Mouse (Mus musculus) myocyte (in vitro differentiated cells): ENCODE results near the gene 2510039O18Rik. TPM values are rescaled to one million over a fixed set of nuclear protein-coding genes. Genes with fewer than 3 reads are reported as not detected.

Source experiments
- H3K27me3 ChIP-seq: one replicate; pipeline ENCODE4 v1.6.1; 2011; ENCODE audit not compliant: control insufficient read depth, insufficient read depth, insufficient read length
- H3K36me3 ChIP-seq: one replicate; pipeline ENCODE4 v1.6.1; 2011; ENCODE audit not compliant: control insufficient read depth, insufficient read depth
- H3K4me2 ChIP-seq: one replicate; pipeline ENCODE4 v1.6.1; 2011; ENCODE audit warnings: low read depth, control low read depth
- H3K4me3 ChIP-seq: one replicate; pipeline ENCODE4 v1.5.1; 2011; ENCODE audit warnings: mild to moderate bottlenecking, control low read depth, moderate library complexity
- H3K79me2 ChIP-seq: one replicate; pipeline ENCODE4 v1.6.1; 2011; ENCODE audit not compliant: control insufficient read depth, insufficient read depth
- H3ac ChIP-seq: one replicate; pipeline ENCODE4 v1.6.1; 2011; ENCODE audit not compliant: control insufficient read depth, insufficient read length
- CEBPB ChIP-seq: IDR thresholded peaks from 2 replicates; pipeline ENCODE4 v1.6.1; 2011; ENCODE audit warnings: mild to moderate bottlenecking, moderate library complexity; ENCODE audit not compliant: poor library complexity, insufficient read depth, severe bottlenecking
- E2F4 ChIP-seq: IDR thresholded peaks from one replicate; pipeline ENCODE4 v1.6.1; 2011; ENCODE audit warnings: mild to moderate bottlenecking, control low read depth, moderate library complexity; ENCODE audit not compliant: insufficient read depth
- MAX ChIP-seq: IDR thresholded peaks from one replicate; pipeline ENCODE4 v1.6.1; 2011; ENCODE audit warnings: low read depth, mild to moderate bottlenecking, control low read depth
- MYOD1 ChIP-seq, 3 experiments: IDR thresholded peaks; one replicate each; pipeline ENCODE4 v1.6.1; 2011; ENCODE audit warnings: control low read depth in 2 of 3, low read depth in 2 of 3, mild to moderate bottlenecking in 2 of 3, moderate library complexity in 1 of 3; ENCODE audit not compliant: insufficient read length in 2 of 3, control insufficient read depth in 1 of 3
- MYOG ChIP-seq, 3 experiments: IDR thresholded peaks; one replicate each; pipeline ENCODE4 v1.6.1; 2011; ENCODE audit warnings: control low read depth in 2 of 3, low read depth in 2 of 3, mild to moderate bottlenecking in 2 of 3; ENCODE audit not compliant: insufficient read length in 2 of 3, control insufficient read depth in 1 of 3, insufficient read depth in 1 of 3
- POLR2A ChIP-seq: IDR thresholded peaks from one replicate; pipeline ENCODE4 v1.6.1; 2011; ENCODE audit warnings: low read depth, mild to moderate bottlenecking, control low read depth, moderate library complexity; ENCODE audit not compliant: insufficient read length
- POLR2AphosphoS2 ChIP-seq: IDR thresholded peaks from one replicate; pipeline ENCODE4 v1.6.1; 2011; ENCODE audit warnings: low read depth, control low read depth; ENCODE audit not compliant: insufficient read length
- REST ChIP-seq: IDR thresholded peaks from one replicate; pipeline ENCODE4 v1.6.1; 2011; ENCODE audit warnings: mild to moderate bottlenecking, control low read depth, moderate library complexity; ENCODE audit not compliant: insufficient read depth, insufficient read length
- SRF ChIP-seq: IDR thresholded peaks from one replicate; pipeline ENCODE4 v1.6.1; 2011; ENCODE audit warnings: low read depth; ENCODE audit not compliant: control insufficient read depth, insufficient read length
- TCF12 ChIP-seq: IDR thresholded peaks from one replicate; pipeline ENCODE4 v1.6.1; 2011; ENCODE audit warnings: mild to moderate bottlenecking, control low read depth; ENCODE audit not compliant: poor library complexity, insufficient read depth, severe bottlenecking
- TCF3 ChIP-seq: IDR thresholded peaks from one replicate; pipeline ENCODE4 v1.6.1; 2011; ENCODE audit warnings: low read depth, control low read depth; ENCODE audit not compliant: insufficient read length
- USF1 ChIP-seq: IDR thresholded peaks from one replicate; pipeline ENCODE4 v1.6.1; 2011; ENCODE audit warnings: low read depth, mild to moderate bottlenecking, control low read depth, moderate library complexity
- polyA plus RNA-seq: library from polyadenylated mRNA; unstranded; fragments of >200 nt; fragmentation: generic; extraction: Trizol; gene quantifications from one replicate; pipeline ENCODE4 v1.2.1, GENCODE M21; 2012; ENCODE audit warnings: missing spikeins

2510039O18Rik gene
- polyA plus RNA-seq, 1 experiment = 49.9 TPM

DNA sequence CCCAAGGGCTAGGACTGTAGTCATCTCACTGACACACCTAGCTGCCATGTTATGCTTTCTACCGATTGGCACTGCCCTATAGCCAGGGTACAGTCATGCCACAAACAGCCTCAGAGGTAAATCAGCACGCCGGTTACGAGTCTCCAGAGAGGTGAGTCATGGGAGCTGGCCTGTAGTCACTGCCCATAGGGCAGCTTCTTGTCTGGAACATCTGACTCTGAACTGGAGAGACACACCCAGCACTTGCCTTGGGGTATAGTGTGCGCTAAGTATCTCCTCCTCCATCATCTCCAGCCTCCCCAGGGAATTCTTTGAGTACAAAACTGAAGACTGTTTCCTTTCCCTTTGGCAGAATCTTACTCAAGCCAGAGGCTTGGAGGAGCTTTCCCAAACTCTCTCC, 34.5 kb upstream of the 2510039O18Rik start:
- Histone ChIP-seq H3K36me3 (peaks cover 7% of the 10 kb centered on the region), H3K79me2 (peaks cover 22% of the 10 kb centered on the region), H3K4me2 (peak overlapping the region; percentile 84), H3K4me3 (no peak overlapping the region), H3ac (no peak overlapping the region), H3K27me3 (no peaks in the 10 kb centered on the region)
- no peak for TF ChIP-seq MAX
- peak; percentile 17 for TF ChIP-seq POLR2AphosphoS2

DNA sequence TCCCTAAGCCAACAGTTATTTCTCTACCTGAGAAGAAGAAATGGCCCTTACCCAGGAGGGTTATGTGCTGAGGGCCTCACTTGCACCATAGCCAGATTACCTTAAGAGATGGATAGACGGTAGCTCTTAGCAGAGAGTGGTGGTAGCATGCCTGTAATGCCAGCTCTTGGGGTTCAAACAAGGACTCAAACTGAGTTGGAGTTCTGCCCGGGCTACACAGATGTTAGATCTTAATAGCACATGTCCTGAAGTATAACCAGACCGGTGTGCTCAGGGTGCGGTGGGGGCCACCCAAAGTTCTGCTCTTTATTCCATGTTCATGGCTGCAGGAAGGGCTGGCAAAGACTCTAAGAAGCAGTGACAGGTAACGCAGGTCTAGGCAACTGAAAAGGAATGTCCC, 31.2 kb upstream of the 2510039O18Rik start:
- TF ChIP-seq USF1 (no peak), POLR2A (no peak), E2F4 (no peak), TCF12 (no peak), POLR2AphosphoS2 (no peak), REST (no peak), MAX (no peak), CEBPB (no peak), MYOD1 (IDR thresholded peaks at IDR 0.05; ENCODE audit: control insufficient read depth in 1 of 3, insufficient read length in 2 of 3, low read depth in 2 of 3) (no peak), MYOG (IDR thresholded peaks at IDR 0.05; ENCODE audit: control insufficient read depth in 1 of 3, insufficient read depth in 1 of 3, insufficient read length in 2 of 3, low read depth in 2 of 3) (no peak), SRF (no peak), TCF3 (no peak)
- Histone ChIP-seq H3K4me2 (no peak overlapping the region), H3K4me3 (no peak overlapping the region), H3K36me3 (no peaks in the 10 kb centered on the region), H3K79me2 (no peaks in the 10 kb centered on the region), H3ac (no peak overlapping the region), H3K27me3 (no peaks in the 10 kb centered on the region)

DNA sequence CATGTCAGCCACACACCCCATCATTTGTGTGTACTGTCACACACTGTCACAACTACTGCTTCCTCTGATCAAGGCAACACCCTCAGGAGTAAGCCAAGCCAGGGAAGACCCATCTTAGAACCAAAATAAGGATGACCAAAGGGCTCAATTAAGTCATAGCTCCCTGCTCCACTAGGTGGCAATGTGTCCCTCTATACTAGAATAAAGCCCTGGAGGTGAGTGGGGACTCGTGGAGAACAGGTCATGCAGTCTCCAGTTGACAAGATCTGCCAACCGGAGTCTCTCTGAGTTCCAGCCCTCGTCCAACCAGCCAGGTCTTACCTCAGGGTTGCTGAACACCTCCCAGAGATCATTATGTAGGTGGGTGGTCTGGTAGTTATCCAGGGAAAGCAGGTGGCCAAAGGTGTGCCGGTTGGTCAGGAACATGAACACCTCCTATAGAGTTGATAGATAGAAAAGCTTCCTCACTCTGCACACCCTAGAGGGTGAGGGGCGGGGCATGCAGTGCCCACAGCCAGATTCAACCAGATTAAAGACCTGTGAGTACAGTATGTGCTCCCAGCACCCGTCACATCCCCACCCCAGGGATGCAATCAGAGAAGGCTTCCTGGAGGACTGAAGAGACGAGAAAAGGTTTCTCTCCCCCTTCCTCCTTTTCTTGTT, 22.1 kb upstream of the 2510039O18Rik start:
- Histone ChIP-seq H3ac (no peak overlapping the region), H3K36me3 (peaks cover 4% of the 10 kb centered on the region), H3K4me2 (no peak overlapping the region), H3K79me2 (no peaks in the 10 kb centered on the region), H3K4me3 (no peak overlapping the region), H3K27me3 (no peaks in the 10 kb centered on the region)
- TF ChIP-seq TCF12 (no peak), REST (no peak), CEBPB (no peak), MAX (no peak), MYOD1 (IDR thresholded peaks at IDR 0.05; ENCODE audit: control insufficient read depth in 1 of 3, insufficient read length in 2 of 3, low read depth in 2 of 3) (no peak), POLR2AphosphoS2 (no peak), POLR2A (no peak), TCF3 (no peak), SRF (no peak), USF1 (no peak), E2F4 (no peak), MYOG (IDR thresholded peaks at IDR 0.05; ENCODE audit: control insufficient read depth in 1 of 3, insufficient read depth in 1 of 3, insufficient read length in 2 of 3, low read depth in 2 of 3) (no peak)

DNA sequence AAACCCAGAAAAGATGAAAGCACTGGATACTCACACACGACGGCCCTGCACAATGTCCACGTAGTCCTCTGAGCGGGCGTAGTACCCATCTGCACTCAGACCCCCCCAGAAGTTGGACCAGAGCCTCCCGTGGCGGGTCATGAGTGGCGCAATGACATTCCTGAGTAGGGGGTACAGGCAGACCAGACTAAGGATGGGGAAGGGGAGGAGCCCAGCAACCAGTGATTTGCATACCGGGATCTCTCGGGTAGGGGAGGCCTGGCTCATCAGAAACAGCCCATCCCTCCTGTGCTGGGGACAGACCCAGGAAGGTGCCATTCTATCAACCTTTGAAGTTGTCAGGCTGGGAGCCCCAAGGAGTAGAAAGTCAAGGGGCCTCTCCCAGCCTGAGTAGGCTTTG, 19.7 kb upstream of the 2510039O18Rik start:
- Histone ChIP-seq H3K79me2 (no peaks in the 10 kb centered on the region), H3K27me3 (no peaks in the 10 kb centered on the region), H3K4me2 (no peak overlapping the region), H3K36me3 (peaks cover 4% of the 10 kb centered on the region), H3ac (no peak overlapping the region), H3K4me3 (no peak overlapping the region)
- TF ChIP-seq CEBPB (no peak), MAX (no peak), E2F4 (no peak), REST (no peak), USF1 (no peak), TCF12 (no peak), POLR2A (no peak), TCF3 (no peak), SRF (no peak)

DNA sequence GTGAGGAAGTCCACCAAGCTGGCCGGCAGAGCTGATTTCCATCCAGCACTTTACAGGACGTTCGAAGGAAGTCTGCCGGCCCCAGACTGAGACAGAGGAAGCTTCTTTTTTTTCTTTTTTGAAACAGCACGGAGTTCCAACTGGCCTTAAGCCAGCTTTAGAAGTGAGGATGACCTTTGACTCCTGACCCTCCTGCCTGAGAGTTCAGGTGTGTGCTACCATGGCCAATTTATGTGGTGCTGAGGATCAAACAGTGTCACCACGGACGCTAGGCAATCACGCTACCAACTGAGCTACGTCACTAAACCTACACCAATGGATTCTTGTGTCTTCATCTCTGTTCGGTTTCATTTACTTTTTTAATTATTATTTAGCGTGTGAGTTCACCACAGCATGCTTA, 18.4 kb upstream of the 2510039O18Rik start:
- H3K27me3 ChIP-seq = no peaks in the 10 kb centered on the region
- no peaks in the 10 kb centered on the region for H3K79me2 ChIP-seq
- no peak overlapping the region for H3K4me2 ChIP-seq
- H3K4me3 ChIP-seq = no peak overlapping the region
- H3K36me3 ChIP-seq = no peaks in the 10 kb centered on the region
- no peak overlapping the region for H3ac ChIP-seq
- TF ChIP-seq MYOG (IDR thresholded peaks at IDR 0.05; ENCODE audit: control insufficient read depth in 1 of 3, insufficient read depth in 1 of 3, insufficient read length in 2 of 3, low read depth in 2 of 3) (no peak), MAX (no peak), POLR2AphosphoS2 (no peak), REST (no peak), SRF (no peak), E2F4 (no peak), TCF3 (no peak), POLR2A (no peak), CEBPB (no peak), MYOD1 (IDR thresholded peaks at IDR 0.05; ENCODE audit: control insufficient read depth in 1 of 3, insufficient read length in 2 of 3, low read depth in 2 of 3) (no peak), TCF12 (no peak), USF1 (no peak)
